Mouse (Mus musculus): ENCODE data around the gene Pax1.

Gene Pax1

DNA sequence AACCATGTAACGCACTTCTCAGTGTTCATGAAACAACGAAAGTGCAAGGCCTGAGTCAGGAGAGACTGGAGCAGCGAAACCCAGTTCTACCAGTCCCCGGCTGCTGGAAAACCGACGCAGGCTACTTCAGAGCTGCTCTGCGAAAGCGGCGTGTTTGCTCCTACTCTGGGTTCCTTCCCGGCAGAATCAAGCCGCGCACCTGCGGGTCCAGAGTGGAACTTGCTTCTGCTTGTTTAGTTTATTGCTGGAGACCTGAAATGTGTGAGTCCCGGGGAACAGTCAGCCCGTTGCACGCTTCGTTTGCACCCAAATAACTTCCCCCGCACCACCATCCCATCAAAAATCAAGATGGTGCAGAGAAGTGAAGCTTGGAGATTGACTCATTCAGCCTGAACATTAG lies at the start of gene Pax1:
Pax1 (plus strand) TSS at position 345 of the 400 bp plus-strand sequence.
- DNase-seq (ENCODE audit: low spot score): no peak

DNA sequence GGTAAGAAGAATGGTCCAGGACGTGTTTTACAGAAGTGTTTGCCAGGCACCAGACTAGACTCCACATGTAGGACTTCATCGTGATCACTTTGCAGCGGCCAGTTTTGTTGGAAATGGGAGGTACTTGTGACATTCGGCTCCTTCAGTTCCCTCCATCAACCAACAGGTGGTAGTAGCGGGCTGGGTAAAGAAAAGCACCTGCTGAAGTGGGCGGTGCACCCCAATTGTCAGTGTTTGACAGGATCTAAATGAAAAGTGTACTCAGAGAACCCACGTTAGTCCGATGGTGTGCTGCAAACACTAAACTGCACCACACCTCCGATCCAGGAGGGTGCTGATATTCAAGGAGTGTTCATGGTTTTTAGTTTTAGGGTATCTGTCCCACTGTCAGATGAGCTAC lies 40.7 kb upstream of the Pax1 start:
- no peak for DNase-seq (ENCODE audit: low spot score)

DNA sequence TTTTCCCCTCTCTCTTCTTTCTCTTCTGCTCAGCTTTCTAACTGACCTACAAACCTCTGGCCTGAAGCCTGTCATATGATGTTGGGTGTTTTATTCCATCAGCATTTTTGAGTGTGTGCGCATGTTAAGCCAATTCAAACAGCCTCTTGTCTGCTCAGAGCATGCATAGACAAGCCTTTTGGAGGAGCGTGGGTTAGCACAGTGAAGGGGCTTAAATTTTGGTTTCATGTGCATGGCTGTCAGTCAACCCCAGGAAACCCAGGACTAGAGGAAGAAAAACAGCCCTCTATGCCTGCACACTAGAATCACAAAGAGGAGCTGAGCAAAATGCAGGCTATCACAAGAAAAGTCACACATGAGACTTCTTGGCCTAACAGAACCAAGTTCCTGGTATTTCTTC lies 36.5 kb upstream of the Pax1 start:
- DNase-seq (ENCODE audit: low spot score): no peak

DNA sequence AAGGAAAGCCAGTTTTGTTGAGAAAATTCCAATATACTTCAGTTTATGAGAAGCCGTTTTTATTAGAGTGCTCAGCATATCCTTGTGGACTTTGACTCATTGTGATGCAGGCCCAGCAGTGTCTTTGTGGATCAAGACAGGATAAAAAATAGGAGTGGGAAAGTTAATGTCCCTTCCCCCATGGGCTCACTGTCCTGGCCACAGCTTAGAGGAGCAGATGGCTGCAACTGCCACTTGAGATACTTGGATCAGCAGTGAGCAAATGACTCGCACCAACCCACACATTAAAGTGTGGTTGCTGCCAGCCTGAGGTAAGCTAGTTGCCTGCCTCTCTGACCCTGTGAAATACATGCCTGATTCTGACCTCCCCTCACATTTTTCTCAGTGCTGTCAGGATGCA lies 29.0 kb upstream of the Pax1 start:
- no peak for DNase-seq (ENCODE audit: low spot score)

- DNase-seq (ENCODE audit: low spot score): no peak
These were observed 23.0 kb upstream of the Pax1 start for GRCm38 (mm10) chr2:147338729-147339128.

GRCm38 (mm10) chr2:147339796-147340195 lies 21.9 kb upstream of the Pax1 start:
- DNase-seq (ENCODE audit: low spot score): no peak

DNA sequence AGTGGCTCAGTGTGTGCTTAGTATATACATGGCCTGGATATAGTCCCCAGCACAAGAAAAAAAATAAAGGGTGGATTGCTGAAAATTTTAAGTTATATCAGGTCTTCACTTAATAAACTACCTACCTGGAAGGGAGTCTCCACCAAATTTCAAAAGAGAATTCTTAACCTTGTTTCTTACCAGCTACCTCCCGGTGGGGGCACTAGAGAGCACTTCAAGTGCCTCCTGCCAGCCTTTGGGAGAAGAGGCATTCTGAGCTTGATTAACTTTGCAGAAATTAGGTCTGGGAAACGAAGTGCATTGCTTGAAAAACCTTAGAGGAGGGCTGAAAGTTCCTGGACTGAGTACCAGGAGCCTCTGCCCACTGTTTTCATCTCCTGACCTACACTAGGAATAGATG lies 19.5 kb upstream of the Pax1 start:
- no peak for DNase-seq (ENCODE audit: low spot score)

- DNase-seq (ENCODE audit: low spot score): no peak
These were observed 2.0 kb upstream of the Pax1 start for GRCm38 (mm10) chr2:147359716-147360115.

- no peak for DNase-seq (ENCODE audit: low spot score)
These were observed 1.3 kb upstream of the Pax1 start for GRCm38 (mm10) chr2:147360401-147360800.

DNA sequence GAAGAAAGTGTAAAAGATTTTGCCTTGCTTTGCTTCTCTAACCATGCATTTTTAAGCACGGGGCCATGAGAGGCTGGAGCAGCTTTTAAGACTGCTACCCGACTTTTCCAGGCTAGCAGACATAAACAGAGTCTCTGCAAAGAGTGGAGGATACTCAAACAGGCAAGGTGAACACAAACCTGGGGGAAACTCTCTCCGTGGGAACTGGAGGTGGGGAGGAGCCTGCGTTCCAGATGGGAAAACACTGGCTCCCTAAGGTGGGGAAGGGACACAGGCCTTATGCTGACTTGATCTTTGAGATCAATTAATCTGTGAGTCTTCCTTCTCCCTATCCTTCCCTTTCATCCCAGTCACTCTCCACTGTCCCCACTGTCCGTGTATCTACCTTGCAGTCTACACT lies 869 bp upstream of the Pax1 start:
- no peak for DNase-seq (ENCODE audit: low spot score)

DNA sequence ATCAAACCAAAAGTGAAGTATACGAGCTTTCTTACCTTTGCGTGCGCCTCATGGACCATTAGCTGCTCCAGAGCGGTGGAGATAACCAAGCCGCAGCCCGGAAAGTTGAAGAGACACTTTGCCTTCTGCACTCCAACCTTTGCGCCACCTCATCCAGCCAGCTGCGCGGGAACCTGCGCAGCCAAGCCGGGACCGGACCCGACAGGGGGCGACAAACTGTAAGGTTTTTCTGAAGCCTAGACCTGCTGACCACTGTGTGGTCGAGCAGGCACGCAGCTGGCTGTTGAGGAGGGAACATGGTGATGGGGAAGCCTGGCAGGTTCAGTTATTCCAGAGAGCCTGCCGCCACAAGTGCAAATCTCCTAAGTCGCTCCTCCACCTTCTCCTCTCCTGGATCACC lies 591 bp downstream of the Pax1 start:
- no peak for DNase-seq (ENCODE audit: low spot score)

GRCm38 (mm10) chr2:147363401-147364130 lies 1.8 kb downstream of the Pax1 start:
- no peak for DNase-seq (ENCODE audit: low spot score)

DNA sequence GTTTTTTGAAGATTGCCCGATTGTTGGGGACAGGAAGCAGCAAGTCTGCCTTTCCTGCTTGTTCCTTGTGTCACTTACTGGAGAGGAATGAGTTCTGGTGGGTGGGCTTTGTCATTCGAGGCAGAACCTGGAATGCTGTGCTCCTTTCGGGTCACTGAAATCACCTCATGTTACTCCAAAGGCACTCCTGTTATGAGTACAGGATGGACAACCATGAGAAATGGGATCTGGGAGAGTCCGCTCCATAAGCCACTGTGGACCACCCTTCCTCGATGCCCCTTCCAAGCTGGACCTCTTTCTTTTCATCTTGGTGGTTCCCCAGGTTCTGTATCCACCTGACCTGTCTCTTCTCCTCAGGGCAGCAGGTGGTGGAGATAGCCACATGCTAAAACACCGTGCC lies 2.5 kb downstream of the Pax1 start:
- DNase-seq (ENCODE audit: low spot score): no peak

DNA sequence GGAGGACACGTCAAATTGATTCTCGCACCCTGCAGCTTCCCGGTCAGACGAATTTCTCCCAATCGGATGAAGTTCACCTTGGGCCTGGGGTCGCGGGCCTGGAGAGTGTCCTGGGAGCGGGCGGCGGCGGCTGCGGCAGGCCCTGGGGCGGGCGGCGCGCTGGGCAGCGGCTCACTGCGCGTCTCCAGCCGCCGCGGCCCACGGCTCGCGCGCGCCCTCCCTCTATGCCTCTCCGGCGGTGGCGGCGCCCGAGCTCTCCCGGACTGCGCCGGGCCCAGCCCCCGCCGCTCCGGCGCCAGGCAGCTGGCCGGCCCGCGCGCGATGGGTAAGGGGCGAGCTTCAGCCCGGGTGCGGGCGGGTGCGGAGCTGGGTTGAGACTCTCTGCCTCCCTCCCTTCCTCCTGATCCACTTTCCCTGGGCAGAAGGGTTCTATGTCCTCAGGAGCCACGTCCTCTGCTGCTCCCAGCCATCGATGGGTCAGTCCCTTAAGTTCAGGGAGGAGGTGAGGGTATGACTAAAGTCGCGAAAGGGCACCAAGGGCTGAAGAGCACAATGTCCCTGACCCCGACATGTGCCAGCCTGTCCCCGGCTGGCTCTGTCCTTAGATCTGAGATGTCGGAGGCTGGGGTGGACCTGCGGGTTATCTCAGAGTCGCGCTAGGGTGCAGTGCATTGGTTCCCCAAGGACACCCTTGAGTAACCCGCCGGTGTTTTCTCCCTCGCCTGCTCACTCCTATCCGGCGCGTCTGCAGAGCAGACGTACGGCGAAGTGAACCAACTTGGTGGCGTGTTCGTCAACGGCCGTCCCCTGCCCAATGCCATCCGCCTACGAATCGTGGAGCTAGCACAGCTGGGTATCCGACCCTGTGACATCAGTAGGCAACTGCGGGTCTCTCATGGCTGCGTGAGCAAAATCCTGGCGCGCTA lies 3.5 kb downstream of the Pax1 start:
- DNase-seq (ENCODE audit: low spot score): no peak

GRCm38 (mm10) chr2:147365908-147366630 lies 4.3 kb downstream of the Pax1 start:
- DNase-seq (ENCODE audit: low spot score): no peak

GRCm38 (mm10) chr2:147367246-147367820 lies 5.6 kb downstream of the Pax1 start:
- DNase-seq (ENCODE audit: low spot score): no peak

- DNase-seq (ENCODE audit: low spot score): no peak
These were observed 6.3 kb downstream of the Pax1 start for GRCm38 (mm10) chr2:147367911-147368591.

GRCm38 (mm10) chr2:147369561-147369960 lies 7.8 kb downstream of the Pax1 start:
- no peak for DNase-seq (ENCODE audit: low spot score)

DNA sequence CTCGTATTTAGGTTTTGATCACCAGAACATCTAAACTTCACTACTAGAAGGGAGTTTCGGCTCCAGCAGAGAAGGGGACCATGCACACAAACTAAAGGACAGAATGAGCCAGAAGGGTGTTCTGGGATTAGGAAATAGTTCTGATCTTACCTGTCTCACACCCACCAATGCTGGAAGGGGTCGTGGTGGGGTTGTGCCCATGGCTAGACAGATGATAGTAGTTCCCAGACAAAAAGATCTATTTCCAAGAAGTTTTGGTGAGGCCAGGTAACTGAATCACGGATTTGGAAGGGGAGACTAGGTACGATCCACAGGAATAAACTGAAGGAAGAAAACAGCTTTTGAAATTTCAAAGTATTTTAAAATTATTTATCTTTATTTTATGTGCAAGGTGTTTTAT lies 8.4 kb downstream of the Pax1 start:
- DNase-seq (ENCODE audit: low spot score): no peak

DNA sequence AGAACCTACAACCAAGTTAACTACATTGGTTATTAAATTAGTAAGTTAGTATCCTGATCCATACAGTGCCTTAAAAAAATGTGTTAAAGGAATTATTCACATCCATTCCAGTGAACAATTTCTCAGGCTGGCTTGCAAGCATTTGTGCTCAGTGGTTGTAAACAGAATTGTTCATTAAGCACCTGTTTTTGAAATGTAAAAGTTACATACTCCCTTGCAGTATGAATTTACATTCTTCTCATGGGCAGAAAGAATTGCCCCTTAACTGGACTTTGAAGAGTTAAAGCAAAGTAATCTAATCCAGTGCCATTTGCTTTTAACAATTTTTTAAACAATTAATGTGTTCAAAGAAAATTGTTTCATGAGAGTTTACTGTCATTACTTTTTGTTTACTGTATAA lies 9.6 kb downstream of the Pax1 start:
- DNase-seq (ENCODE audit: low spot score): no peak

GRCm38 (mm10) chr2:147371840-147372239 lies 10.1 kb downstream of the Pax1 start:
- DNase-seq (ENCODE audit: low spot score): no peak
